Mouse (Mus musculus) embryonic facial prominence, embryonic 10.5 days (tissue): ENCODE results near the gene Sinhcaf. TPM values are rescaled to one million over a fixed set of nuclear protein-coding genes. Genes with fewer than 3 reads are reported as not detected.
"Not testable (repeated sequence)": the region's sequence is repeated elsewhere in the genome, so short reads cannot be mapped to it uniquely, and the experiment has no call there.

Experiments
- DNase-seq: peaks from one replicate; pipeline ENCODE4 v3.0.0-alpha.2; 2017; ENCODE audit warnings: low spot score
- H3K27ac ChIP-seq: fragments of 300-500 bp; sonication (generic); replicated peaks from 2 replicates; pipeline ENCODE4 v1.5.1; 2016; ENCODE audit warnings: mild to moderate bottlenecking
- H3K27me3 ChIP-seq: fragments of 300-500 bp; sonication (generic); replicated peaks from 2 replicates; pipeline ENCODE4 v1.6.1; 2016; ENCODE audit warnings: low read depth, mild to moderate bottlenecking; ENCODE audit not compliant: poor library complexity, severe bottlenecking
- H3K36me3 ChIP-seq: fragments of 300-500 bp; sonication (generic); replicated peaks from 2 replicates; pipeline ENCODE4 v1.6.1; 2016; ENCODE audit warnings: mild to moderate bottlenecking, moderate library complexity
- H3K4me1 ChIP-seq: fragments of 300-500 bp; sonication (generic); 2 replicates; pipeline ENCODE4 v1.6.1; 2016
- H3K4me3 ChIP-seq: fragments of 300-500 bp; sonication (generic); 2 replicates; pipeline ENCODE4 v1.5.1; 2016; ENCODE audit warnings: mild to moderate bottlenecking, moderate library complexity
- H3K9me3 ChIP-seq: fragments of 300-500 bp; sonication (generic); 2 replicates; pipeline ENCODE4 v1.6.1; 2016; ENCODE audit warnings: mild to moderate bottlenecking
- WGBS: fragments of 180-500 bp; shearing (Covaris S2); methylation state at CpG from one replicate; pipeline ENCODE4 v1.1.7; 2016; 5-methylcytosine and 5-hydroxymethylcytosine counted together
- polyA plus RNA-seq: library from polyadenylated mRNA; unstranded; fragments of >200 nt; fragmentation: Nextera tagmentation; extraction: Ambion mirVana; gene quantifications from 2 replicates; pipeline ENCODE4 v1.2.1, GENCODE M21; 2016

The Sinhcaf gene
- 306 and 334 TPM in 2 replicates for polyA plus RNA-seq

GRCm38 (mm10) chr6:148946409-148946742 is at the start of gene Sinhcaf:
Sinhcaf (minus strand) TSS chr6:148946467.
- under 1% methylated on average over 47 of the region's 47 CpGs for WGBS
- H3K4me1 ChIP-seq, result peaks cover 32% of the 10 kb centered on the region
- peaks cover 17% of the 10 kb centered on the region for H3K36me3 ChIP-seq
- DNase-seq, result peak; percentile 100
- peak within 1 kb of the TSS; percentile 86 for H3K4me3 ChIP-seq
- no peaks in the 10 kb centered on the region for H3K9me3 ChIP-seq
- H3K27me3 ChIP-seq, result no peaks in the 10 kb centered on the region
- peak within 1 kb of the TSS; percentile 100 for H3K27ac ChIP-seq

- Histone ChIP-seq H3K4me3 (no peak overlapping the region), H3K36me3 (peaks cover 31% of the 10 kb centered on the region), H3K27ac (no peak overlapping the region), H3K9me3 (no peaks in the 10 kb centered on the region), H3K4me1 (peaks cover 30% of the 10 kb centered on the region), H3K27me3 (no peaks in the 10 kb centered on the region)
- DNase-seq, result no peak
- WGBS, result 66% methylated on average over 5 of the region's 5 CpGs
Measured at GRCm38 (mm10) chr6:148994327-148994999, 48.2 kb upstream of the Sinhcaf start.

GRCm38 (mm10) chr6:148993117-148994077 is 47.1 kb upstream of the Sinhcaf start:
- no peaks in the 10 kb centered on the region for H3K9me3 ChIP-seq
- 19% methylated on average over 9 of the region's 9 CpGs for WGBS
- peaks cover 30% of the 10 kb centered on the region for H3K4me1 ChIP-seq
- H3K36me3 ChIP-seq, result peaks cover 27% of the 10 kb centered on the region
- peak overlapping the region; percentile 82 for H3K27ac ChIP-seq
- no peak for DNase-seq
- H3K27me3 ChIP-seq, result no peaks in the 10 kb centered on the region
- H3K4me3 ChIP-seq, result 0 out of 2 replicates have a peak overlapping the region, but pooled peaks have one; percentile 16

GRCm38 (mm10) chr6:148992373-148993116 is 46.3 kb upstream of the Sinhcaf start:
- WGBS, result 20% methylated on average over 4 of the region's 4 CpGs
- Histone ChIP-seq H3K9me3 (no peaks in the 10 kb centered on the region), H3K4me3 (0 out of 2 replicates have a peak overlapping the region, but pooled peaks have one; percentile 16), H3K36me3 (peaks cover 19% of the 10 kb centered on the region), H3K27me3 (no peaks in the 10 kb centered on the region), H3K27ac (peak overlapping the region; percentile 82), H3K4me1 (peaks cover 30% of the 10 kb centered on the region)
- DNase-seq, result peak; percentile 48

- peak overlapping the region; percentile 82 for H3K27ac ChIP-seq
- H3K36me3 ChIP-seq, result peaks cover 13% of the 10 kb centered on the region
- WGBS, result 42% methylated on average over 6 of the region's 6 CpGs
- H3K4me1 ChIP-seq, result peaks cover 30% of the 10 kb centered on the region
- no peak overlapping the region for H3K4me3 ChIP-seq
- H3K9me3 ChIP-seq, result no peaks in the 10 kb centered on the region
- DNase-seq, result no peak
- no peaks in the 10 kb centered on the region for H3K27me3 ChIP-seq
Measured at GRCm38 (mm10) chr6:148991660-148992372, 45.5 kb upstream of the Sinhcaf start.

- H3K27me3 ChIP-seq, H3K9me3 ChIP-seq, DNase-seq, H3K27ac ChIP-seq, H3K4me3 ChIP-seq, H3K36me3 ChIP-seq: not testable (repeated sequence)
- peaks cover 30% of the 10 kb centered on the region for H3K4me1 ChIP-seq
- WGBS, result 86% methylated on average over 3 of the region's 3 CpGs
Measured at GRCm38 (mm10) chr6:148989792-148990491, 43.7 kb upstream of the Sinhcaf start.

- Histone ChIP-seq H3K27ac (no peak overlapping the region), H3K27me3 (no peaks in the 10 kb centered on the region), H3K9me3 (no peaks in the 10 kb centered on the region), H3K36me3 (no peaks in the 10 kb centered on the region), H3K4me3 (no peak overlapping the region), H3K4me1 (peaks cover 6% of the 10 kb centered on the region; the same call in 1 of the 2 replicates)
- WGBS, result 87% methylated on average over 4 of the region's 4 CpGs
- no peak for DNase-seq
Measured at GRCm38 (mm10) chr6:148986003-148986402, 39.7 kb upstream of the Sinhcaf start.

GRCm38 (mm10) chr6:148980495-148980894 is 34.2 kb upstream of the Sinhcaf start:
- H3K36me3 ChIP-seq, result no peaks in the 10 kb centered on the region

GRCm38 (mm10) chr6:148975096-148975495 is 28.8 kb upstream of the Sinhcaf start:
- Histone ChIP-seq H3K9me3 (no peaks in the 10 kb centered on the region), H3K27ac (no peak overlapping the region)
- 94% methylated on average over 3 of the region's 3 CpGs for WGBS

More at GRCm38 (mm10) chr6:148980495-148980894, 34.2 kb upstream of the Sinhcaf start:
- Histone ChIP-seq H3K27me3 (no peaks in the 10 kb centered on the region), H3K9me3 (no peaks in the 10 kb centered on the region), H3K4me1 (peaks cover 6% of the 10 kb centered on the region; the same call in 1 of the 2 replicates), H3K4me3 (no peak overlapping the region), H3K27ac (no peak overlapping the region)
- no peak for DNase-seq
- 62% methylated on average over 3 of the region's 3 CpGs for WGBS

GRCm38 (mm10) chr6:148972891-148973290 is 26.6 kb upstream of the Sinhcaf start:
- DNase-seq, result no peak
- Histone ChIP-seq H3K36me3 (no peaks in the 10 kb centered on the region), H3K9me3 (no peaks in the 10 kb centered on the region), H3K27me3 (no peaks in the 10 kb centered on the region), H3K4me1 (peaks cover 18% of the 10 kb centered on the region), H3K4me3 (no peak overlapping the region), H3K27ac (no peak overlapping the region)
- 82% methylated on average over 2 of the region's 2 CpGs for WGBS

More at GRCm38 (mm10) chr6:148975096-148975495, 28.8 kb upstream of the Sinhcaf start:
- Histone ChIP-seq H3K4me3 (no peak overlapping the region), H3K27me3 (no peaks in the 10 kb centered on the region), H3K4me1 (peaks cover 18% of the 10 kb centered on the region), H3K36me3 (no peaks in the 10 kb centered on the region)
- no peak for DNase-seq
